ENCODE assay signal across 9 mouse cellular contexts in the genomic region with DNA sequence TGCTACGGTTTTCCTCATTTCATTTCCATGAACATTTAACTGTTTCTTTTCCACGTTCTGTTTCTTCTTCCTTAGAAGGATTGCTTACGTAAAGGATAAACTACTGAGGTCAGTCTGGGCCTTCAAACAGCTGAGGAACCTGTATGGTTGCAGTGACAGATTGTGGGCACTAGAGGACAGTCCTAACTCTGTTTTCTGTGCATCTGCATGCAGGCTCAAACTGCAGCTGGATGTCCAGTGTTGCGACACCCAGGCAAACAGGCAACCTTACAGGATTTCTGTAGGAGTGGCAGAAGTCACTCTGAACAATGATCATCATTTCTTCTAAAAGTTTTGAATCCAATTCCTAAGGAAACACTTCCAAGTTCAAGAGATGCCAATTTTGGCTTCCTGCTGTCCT. TPM values are rescaled to one million over a fixed set of nuclear protein-coding genes. Genes with fewer than 3 reads are reported as not detected.
A peak's percentile ranks its signal among the peaks of the same experiment; 100 is the strongest.
DNase-seq lines count a peak whose midpoint lies in the region; ATAC-seq and TF ChIP-seq lines count a peak whose summit lies in the region.
"Had no signal": no experiment of that assay in that cellular context is flagged by ENCODE, and none has a peak within 500 bp of the region (broad histone marks: within the 10 kb centered on the region; RNA-seq: fewer than 3 reads in every experiment).

No protein-coding gene starts in this region.

- H3K9me3 ChIP-seq in midbrain, embryonic 13.5 days = no peaks in the 10 kb centered on the region
- H3K9me3 ChIP-seq: lung, embryonic 15.5 days had no signal

- DNase-seq in gastrocnemius, adult 2 months = peak; percentile 36
- DNase-seq in gastrocnemius, adult 8-10 months (ENCODE audit: low spot score in 2 of 2) = no peak
- DNase-seq in thymus, postnatal 4 days = peak; percentile 16
- DNase-seq in thymus, postnatal 36 days = no peak
- peak; percentile 80 for DNase-seq in kidney, adult 9 months
- peak; percentile 60 for DNase-seq in retina, postnatal 1 day
- no peak for DNase-seq in urinary bladder, postnatal 10 days (ENCODE audit: low spot score)

- H3K4me2 ChIP-seq in midbrain, embryonic 13.5 days (replicated peaks) = no peak overlapping the region
- H3K4me2 ChIP-seq: lung, embryonic 15.5 days had no signal

- no peak overlapping the region for H3K4me3 ChIP-seq in gastrocnemius, adult 2 months
- no peak overlapping the region for H3K4me3 ChIP-seq in midbrain, embryonic 13.5 days (replicated peaks)
- H3K4me3 ChIP-seq: lung, embryonic 15.5 days had no signal

- intact Hi-C loops in gastrocnemius, adult 2 months (cut with DNase I) = no loop called here

- H3K9ac ChIP-seq in midbrain, embryonic 13.5 days (replicated peaks) = no peak overlapping the region
- H3K9ac ChIP-seq: lung, embryonic 15.5 days had no signal

- ATAC-seq in midbrain, embryonic 13.5 days = no peak

- H3K27ac ChIP-seq in gastrocnemius, adult 2 months = no peak overlapping the region
- H3K27ac ChIP-seq in midbrain, embryonic 13.5 days = no peak overlapping the region
- H3K27ac ChIP-seq: lung, embryonic 15.5 days had no signal

- peak; percentile 68 for TF ChIP-seq CTCF in gastrocnemius, adult 2 months (IDR thresholded peaks at IDR 0.05)

- no peaks in the 10 kb centered on the region for H3K27me3 ChIP-seq in midbrain, embryonic 13.5 days
- H3K27me3 ChIP-seq: lung, embryonic 15.5 days had no signal

- peaks cover 12% of the 10 kb centered on the region for H3K36me3 ChIP-seq in midbrain, embryonic 13.5 days

- 58% methylated on average over 4 of the region's 4 CpGs for WGBS in midbrain, embryonic 13.5 days

- no peaks in the 10 kb centered on the region for H3K4me1 ChIP-seq in midbrain, embryonic 13.5 days (replicated peaks)
- H3K4me1 ChIP-seq: lung, embryonic 15.5 days had no signal

RNA-seq across cellular contexts. Expression of a gene that starts 5.3 kb away (rescaled TPM):
- 10 to 100 TPM; 14.7 to 20.3 TPM for total RNA-seq in gastrocnemius, adult 2 months (2021)
- 10 to 100 TPM; 16.6 to 23.1 (median 19.7) TPM for total RNA-seq in gastrocnemius, adult 8-10 months (2022)
- 12.8 and 13.1 TPM in 2 replicates for polyA plus RNA-seq in midbrain, embryonic 13.5 days (2015; fragmentation: Nextera tagmentation; extraction: Ambion mirVana)

RNA-seq across cellular contexts. Expression of a gene that starts 27.2 kb away (rescaled TPM):
- total RNA-seq in gastrocnemius, adult 2 months (2021) = 1 to 10 TPM; 2.8 to 5.0 TPM
- total RNA-seq in gastrocnemius, adult 8-10 months (2022) = 1 to 10 TPM; 1.7 to 3.1 (median 2.4) TPM
- 14.2 and 19.2 TPM in 2 replicates for polyA plus RNA-seq in midbrain, embryonic 13.5 days (2015; fragmentation: Nextera tagmentation; extraction: Ambion mirVana)

Comparison
In these comparisons a context has a peak if more than half of its experiments do, and no peak if none do; other contexts are left out.
1. DNase-seq: peak in gastrocnemius, adult 2 months (single experiment), thymus, postnatal 4 days (single experiment), kidney, adult 9 months (single experiment) and retina, postnatal 1 day (single experiment); none in gastrocnemius, adult 8-10 months (0 of 2), thymus, postnatal 36 days (0 of 2) and urinary bladder, postnatal 10 days (single experiment).